ENCODE assay signal across 18 mouse cellular contexts in genomic region chr7:24446697-24447340, GRCm38 (mm10). TPM values are rescaled to one million over a fixed set of nuclear protein-coding genes. Genes with fewer than 3 reads are reported as not detected.
DNase-seq lines count a peak whose midpoint lies in the region; ATAC-seq and TF ChIP-seq lines count a peak whose summit lies in the region.
"Had no signal": no experiment of that assay in that cellular context is flagged by ENCODE, and none has a peak within 500 bp of the region (broad histone marks: within the 10 kb centered on the region; RNA-seq: fewer than 3 reads in every experiment).

No protein-coding gene starts in this region.

- intact Hi-C loops in left cerebral cortex, postnatal 36 days (cut with DNase I) = no loop called here

- no peak overlapping the region for H3K9ac ChIP-seq in liver, postnatal 0 days (replicated peaks)
- no peak overlapping the region for H3K9ac ChIP-seq in liver, embryonic 12.5 days
- H3K9ac ChIP-seq in MEL (ENCODE audit: control insufficient read depth, low read depth, low read length, poor library complexity, severe bottlenecking) = no peak overlapping the region
- H3K9ac ChIP-seq: embryonic facial prominence, embryonic 13.5 days; forebrain, postnatal 0 days; lung, embryonic 14.5 days; midbrain, embryonic 12.5 days had no signal

- TF ChIP-seq EP300 in liver, postnatal 0 days (IDR thresholded peaks at IDR 0.05; ENCODE audit: low read depth) = no peak
- no peak for TF ChIP-seq EP300 in MEL (IDR thresholded peaks at IDR 0.05; ENCODE audit: low read depth in 1 of 2, low read length in 2 of 2)

- no peak for DNase-seq in liver, postnatal 0 days
- DNase-seq in CD4-positive, CD25-positive, alpha-beta regulatory T cell, adult 2 months (ENCODE audit: low read depth, low spot score) = peak; percentile 61
- no peak for DNase-seq in MEL (ENCODE audit: low read depth, low spot score)
- peak; percentile 66 to 68 for DNase-seq in left cerebral cortex, postnatal 36 days (ENCODE audit: low spot score in 2 of 2)
- no peak for DNase-seq in neural tube, embryonic 10.5 days (ENCODE audit: extremely low spot score, low spot score)
- DNase-seq in cerebellum, postnatal 25 days = no peak
- DNase-seq: adrenal gland, postnatal 10 days; cerebellum, adult 18-20 months; forebrain, postnatal 0 days; lung, embryonic 14.5 days; spleen, adult 18-20 months; thymus, postnatal 4 days had no signal

- no peak overlapping the region for H3K27ac ChIP-seq in liver, postnatal 0 days (ENCODE audit: low read depth)
- no peak overlapping the region for H3K27ac ChIP-seq in liver, embryonic 12.5 days
- H3K27ac ChIP-seq in MEL (ENCODE audit: control insufficient read depth, low read depth, low read length) = no peak overlapping the region
- H3K27ac ChIP-seq: embryonic facial prominence, embryonic 13.5 days; midbrain, embryonic 12.5 days had no signal

- H3K4me1 ChIP-seq in liver, postnatal 0 days (ENCODE audit: insufficient read depth) = peaks cover 19% of the 10 kb centered on the region
- peaks cover 13% of the 10 kb centered on the region for H3K4me1 ChIP-seq in liver, embryonic 12.5 days
- H3K4me1 ChIP-seq in MEL (ENCODE audit: control insufficient read depth in 1 of 2, insufficient read depth in 2 of 2, low read length in 2 of 2) = peaks cover 0 to 5% of the 10 kb centered on the region in 2 experiments; a peak in 1 of 4 replicates
- H3K4me1 ChIP-seq: embryonic facial prominence, embryonic 13.5 days; midbrain, embryonic 12.5 days had no signal

- TF ChIP-seq CTCF in liver, postnatal 0 days (IDR thresholded peaks at IDR 0.05; ENCODE audit: low read depth) = peak; percentile 38
- peak; percentile 34 to 57 (median 37) for TF ChIP-seq CTCF in MEL (IDR thresholded peaks at IDR 0.05 in 2 of 3, conservative IDR thresholded peaks at IDR 0.05 in 1 of 3; ENCODE audit: control insufficient read depth in 1 of 3, insufficient read depth in 1 of 3, low read depth in 2 of 3, low read length in 3 of 3, poor library complexity in 1 of 3, severe bottlenecking in 1 of 3)

- H3K36me3 ChIP-seq in liver, postnatal 0 days (replicated peaks; ENCODE audit: insufficient read depth, low read length) = no peaks in the 10 kb centered on the region
- no peaks in the 10 kb centered on the region for H3K36me3 ChIP-seq in liver, embryonic 12.5 days
- H3K36me3 ChIP-seq in MEL (ENCODE audit: control insufficient read depth in 1 of 2, insufficient read depth in 2 of 2, low read length in 2 of 2) = no peaks in the 10 kb centered on the region
- H3K36me3 ChIP-seq: embryonic facial prominence, embryonic 13.5 days; midbrain, embryonic 12.5 days had no signal

- H3K4me2 ChIP-seq in liver, postnatal 0 days (ENCODE audit: low read depth, low read length) = no peak overlapping the region
- no peak overlapping the region for H3K4me2 ChIP-seq in liver, embryonic 12.5 days
- H3K4me2 ChIP-seq: embryonic facial prominence, embryonic 13.5 days; lung, embryonic 14.5 days; midbrain, embryonic 12.5 days had no signal

- no peaks in the 10 kb centered on the region for H3K79me2 ChIP-seq in MEL (ENCODE audit: control insufficient read depth, insufficient read depth, low read length, poor library complexity)

- no peak overlapping the region for H3K4me3 ChIP-seq in liver, postnatal 0 days (ENCODE audit: low read depth, low read length)
- H3K4me3 ChIP-seq in liver, embryonic 12.5 days = no peak overlapping the region
- H3K4me3 ChIP-seq in MEL (ENCODE audit: control insufficient read depth in 1 of 2, insufficient read depth in 1 of 2, low read depth in 2 of 2, low read length in 2 of 2) = no peak overlapping the region
- H3K4me3 ChIP-seq: embryonic facial prominence, embryonic 13.5 days; midbrain, embryonic 12.5 days had no signal

- H3K9me3 ChIP-seq in liver, postnatal 0 days (ENCODE audit: low read length) = no peaks in the 10 kb centered on the region
- H3K9me3 ChIP-seq in liver, embryonic 12.5 days (replicated peaks) = no peaks in the 10 kb centered on the region
- H3K9me3 ChIP-seq in MEL (replicated peaks; ENCODE audit: insufficient read depth, low read length) = no peaks in the 10 kb centered on the region
- H3K9me3 ChIP-seq: embryonic facial prominence, embryonic 13.5 days; midbrain, embryonic 12.5 days had no signal

- WGBS in liver, postnatal 0 days (ENCODE audit: insufficient replicate concordance) = 66% methylated on average over 7 of the region's 7 CpGs
- WGBS in liver, embryonic 12.5 days (ENCODE audit: insufficient replicate concordance) = 44% methylated on average over 7 of the region's 7 CpGs

- ATAC-seq in liver, postnatal 0 days = no peak
- ATAC-seq in liver, embryonic 12.5 days = no peak
- ATAC-seq: forebrain, postnatal 0 days had no signal

- TF ChIP-seq POLR2A in MEL (IDR thresholded peaks at IDR 0.05; ENCODE audit: control insufficient read depth in 1 of 2, insufficient read depth in 1 of 2, low read depth in 1 of 2, low read length in 2 of 2, poor library complexity in 1 of 2) = no peak

- TF ChIP-seq RAD21 in MEL (IDR thresholded peaks at IDR 0.05; ENCODE audit: low read depth, low read length) = no peak

- no peaks in the 10 kb centered on the region for H3K27me3 ChIP-seq in liver, postnatal 0 days (ENCODE audit: insufficient read depth, low read length)
- peaks cover 4% of the 10 kb centered on the region for H3K27me3 ChIP-seq in liver, embryonic 12.5 days (replicated peaks)
- H3K27me3 ChIP-seq in MEL (ENCODE audit: control insufficient read depth in 1 of 2, insufficient read depth in 2 of 2, low read length in 2 of 2) = peaks cover 0 to under 1% of the 10 kb centered on the region in 2 experiments; a peak in 2 of 4 replicates
- H3K27me3 ChIP-seq: embryonic facial prominence, embryonic 13.5 days; midbrain, embryonic 12.5 days had no signal

TF ChIP-seq in MEL, 35 proteins besides CTCF, POLR2A, EP300 and RAD21:
- TF ChIP-seq MAFK (IDR thresholded peaks at IDR 0.05; ENCODE audit: borderline replicate concordance, low read depth, low read length) (no peak), CHD2 (IDR thresholded peaks at IDR 0.05; ENCODE audit: low read length) (no peak), RCOR1 (IDR thresholded peaks at IDR 0.05; ENCODE audit: low read depth, low read length) (no peak), ZNF384 (IDR thresholded peaks at IDR 0.05; ENCODE audit: low read depth, low read length) (no peak), TAL1 (IDR thresholded peaks at IDR 0.05; ENCODE audit: low read length) (no peak), POLR2AphosphoS2 (IDR thresholded peaks at IDR 0.05; ENCODE audit: low read length) (no peak), USF1 (IDR thresholded peaks at IDR 0.05; ENCODE audit: low read depth, low read length) (no peak), TBP (IDR thresholded peaks at IDR 0.05; ENCODE audit: low read depth, low read length) (no peak), ZKSCAN1 (IDR thresholded peaks at IDR 0.05; ENCODE audit: low read depth, low read length) (no peak), ZMIZ1 (IDR thresholded peaks at IDR 0.05; ENCODE audit: low read depth, low read length) (no peak), E2F4 (IDR thresholded peaks at IDR 0.05; ENCODE audit: borderline replicate concordance, low read depth, low read length) (no peak), USF2 (IDR thresholded peaks at IDR 0.05; ENCODE audit: borderline replicate concordance in 1 of 2, insufficient read depth in 1 of 2, low read depth in 1 of 2, low read length in 2 of 2) (no peak)

RNA-seq across cellular contexts. Expression of gene Irgc1, which starts 5.3 kb away (rescaled TPM):
- 0.18 and 0.28 TPM in 2 replicates for polyA plus RNA-seq in liver, postnatal 0 days (2015; fragmentation: Nextera tagmentation; extraction: Ambion mirVana)
- polyA plus RNA-seq in liver, embryonic 12.5 days (2016; fragmentation: Nextera tagmentation; extraction: Ambion mirVana) = not detected in 2 replicates
- not detected in 2 replicates for total RNA-seq in MEL (2012; rRNA removed)
- not detected for polyA plus RNA-seq in MEL (2012; ENCODE audit: insufficient read depth in 1 of 2, insufficient read length in 2 of 2, low read depth in 1 of 2, low replicate concordance in 2 of 2, missing spikeins in 1 of 2)
- under 1 TPM; 0.42 to 0.72 TPM for total RNA-seq in left cerebral cortex, postnatal 36 days (2021)
- total RNA-seq: forebrain, postnatal 0 days had no signal
- polyA plus RNA-seq: embryonic facial prominence, embryonic 13.5 days; forebrain, postnatal 0 days; hindbrain, embryonic 11.5 days; kidney, embryonic 14.5 days; lung, embryonic 14.5 days; midbrain, embryonic 12.5 days had no signal

RNA-seq across cellular contexts. Expression of gene Plaur, which starts 15.5 kb away (rescaled TPM):
- polyA plus RNA-seq in liver, postnatal 0 days (2015; fragmentation: Nextera tagmentation; extraction: Ambion mirVana) = 9.3 and 10.8 TPM in 2 replicates
- polyA plus RNA-seq in liver, embryonic 12.5 days (2016; fragmentation: Nextera tagmentation; extraction: Ambion mirVana) = 2.6 and 2.8 TPM in 2 replicates
- total RNA-seq in MEL (2012; rRNA removed) = 8.0 and 9.7 TPM in 2 replicates
- 1 to 10 TPM in 1 of 2 experiments, not detected in 1; 8.6 TPM for polyA plus RNA-seq in MEL (2012; ENCODE audit: insufficient read depth in 1 of 2, insufficient read length in 2 of 2, low read depth in 1 of 2, low replicate concordance in 2 of 2, missing spikeins in 1 of 2)
- total RNA-seq in left cerebral cortex, postnatal 36 days (2021) = 1 to 10 TPM in 1 of 2 experiments, under 1 TPM in 1; 0.91 to 1.7 TPM

RNA-seq across cellular contexts. Expression of gene Cadm4, which starts 35.0 kb away (rescaled TPM):
- 0.17 and 0.46 TPM in 2 replicates for polyA plus RNA-seq in liver, postnatal 0 days (2015; fragmentation: Nextera tagmentation; extraction: Ambion mirVana)
- polyA plus RNA-seq in liver, embryonic 12.5 days (2016; fragmentation: Nextera tagmentation; extraction: Ambion mirVana) = 0.28 and 0.35 TPM in 2 replicates
- 0.12 and 0.16 TPM in 2 replicates for total RNA-seq in MEL (2012; rRNA removed)
- under 1 TPM in 1 of 2 experiments, not detected in 1; 0.38 TPM for polyA plus RNA-seq in MEL (2012; ENCODE audit: insufficient read depth in 1 of 2, insufficient read length in 2 of 2, low read depth in 1 of 2, low replicate concordance in 2 of 2, missing spikeins in 1 of 2)
- total RNA-seq in left cerebral cortex, postnatal 36 days (2021) = 100 to 1,000 TPM; 235 to 307 TPM
- total RNA-seq: neutrophil, adult 5-6 weeks had no signal

RNA-seq across cellular contexts. Expression of gene Smg9, which starts 47.4 kb away (rescaled TPM):
- polyA plus RNA-seq in liver, postnatal 0 days (2015; fragmentation: Nextera tagmentation; extraction: Ambion mirVana) = 8.2 and 8.7 TPM in 2 replicates
- 22.9 and 23.5 TPM in 2 replicates for polyA plus RNA-seq in liver, embryonic 12.5 days (2016; fragmentation: Nextera tagmentation; extraction: Ambion mirVana)
- total RNA-seq in MEL (2012; rRNA removed) = 47.5 and 54.6 TPM in 2 replicates
- 10 to 100 TPM in 1 of 2 experiments, not detected in 1; 95.3 TPM for polyA plus RNA-seq in MEL (2012; ENCODE audit: insufficient read depth in 1 of 2, insufficient read length in 2 of 2, low read depth in 1 of 2, low replicate concordance in 2 of 2, missing spikeins in 1 of 2)
- 10 to 100 TPM; 39.6 to 51.1 TPM for total RNA-seq in left cerebral cortex, postnatal 36 days (2021)

RNA-seq across cellular contexts. Expression of gene Zfp428, which starts 60.0 kb away (rescaled TPM):
- polyA plus RNA-seq in liver, postnatal 0 days (2015; fragmentation: Nextera tagmentation; extraction: Ambion mirVana) = 3.3 and 4.1 TPM in 2 replicates
- polyA plus RNA-seq in liver, embryonic 12.5 days (2016; fragmentation: Nextera tagmentation; extraction: Ambion mirVana) = 12.4 and 14.2 TPM in 2 replicates
- 10.3 and 12.4 TPM in 2 replicates for total RNA-seq in MEL (2012; rRNA removed)
- polyA plus RNA-seq in MEL (2012; ENCODE audit: insufficient read depth in 1 of 2, insufficient read length in 2 of 2, low read depth in 1 of 2, low replicate concordance in 2 of 2, missing spikeins in 1 of 2) = 10 to 100 TPM in 1 of 2 experiments, not detected in 1; 16.4 TPM
- 10 to 100 TPM; 47.9 to 49.4 TPM for total RNA-seq in left cerebral cortex, postnatal 36 days (2021)
- total RNA-seq: neutrophil, adult 5-6 weeks had no signal

Comparison
In these comparisons a context has a peak if more than half of its experiments do, and no peak if none do; other contexts are left out.
1. DNase-seq: peak in CD4-positive, CD25-positive, alpha-beta regulatory T cell, adult 2 months (single experiment) and left cerebral cortex, postnatal 36 days (2 of 2); none in liver, postnatal 0 days (single experiment), MEL (single experiment), neural tube, embryonic 10.5 days (single experiment) and cerebellum, postnatal 25 days (0 of 2).